Mouse (Mus musculus): ENCODE measurements around the gene Evc.

DNA sequence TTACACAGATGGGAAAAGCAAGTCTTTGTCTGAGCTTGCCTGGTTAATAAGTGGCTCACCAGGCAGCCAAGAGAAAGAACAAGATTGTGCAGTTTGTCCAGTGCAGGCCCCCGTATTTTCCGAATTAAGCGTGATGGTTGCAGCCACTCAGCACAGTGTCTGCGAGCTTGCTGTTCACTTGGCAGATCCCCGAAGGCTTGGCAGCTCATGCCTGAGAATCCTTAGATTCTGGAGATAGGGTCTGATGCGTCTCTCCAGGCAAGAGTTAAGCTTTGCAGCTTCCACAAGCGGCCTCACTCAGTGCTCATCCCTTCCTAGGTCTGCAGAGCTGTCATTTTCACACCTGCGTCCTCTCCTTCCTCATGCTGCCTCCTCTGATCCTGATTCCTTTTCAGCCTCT, 32.1 kb upstream of the Evc start:
- TF ChIP-seq ZKSCAN1 (IDR thresholded peaks at IDR 0.05; ENCODE audit: borderline replicate concordance, low read depth, low read length) (no peak), POLR2A (IDR thresholded peaks at IDR 0.05; ENCODE audit: low read depth, low read length) (no peak), EP300 (IDR thresholded peaks at IDR 0.05; ENCODE audit: low read length) (no peak), MXI1 (IDR thresholded peaks at IDR 0.05; ENCODE audit: low read depth, low read length) (no peak), ZMIZ1 (IDR thresholded peaks at IDR 0.05; ENCODE audit: low read depth, low read length) (no peak), SIN3A (IDR thresholded peaks at IDR 0.05; ENCODE audit: low read length) (no peak), NELFE (IDR thresholded peaks at IDR 0.05; ENCODE audit: low read depth, low read length) (no peak), JUND (conservative IDR thresholded peaks at IDR 0.05; ENCODE audit: low read depth, low read length) (no peak), CTCF (conservative IDR thresholded peaks at IDR 0.05 in 1 of 2, IDR thresholded peaks at IDR 0.05 in 1 of 2; ENCODE audit: low read depth in 2 of 2, low read length in 2 of 2) (no peak), POLR2AphosphoS2 (IDR thresholded peaks at IDR 0.05; ENCODE audit: low read depth, low read length) (no peak), MEF2A (IDR thresholded peaks at IDR 0.05; ENCODE audit: borderline replicate concordance, low read depth, low read length) (no peak)
